Mouse (Mus musculus) regulatory T cell (primary cell): ENCODE results near the gene Col11a2.

Experiments used
- in situ Hi-C: fragments of 300-600 bp; cut with MboI, MseI; formaldehyde crosslinking; loops from one replicate; pipeline ENCODE4 v1.15.1; 2025; ENCODE audit warnings: high pct_unique_total_duplicates

Col11a2 gene

DNA sequence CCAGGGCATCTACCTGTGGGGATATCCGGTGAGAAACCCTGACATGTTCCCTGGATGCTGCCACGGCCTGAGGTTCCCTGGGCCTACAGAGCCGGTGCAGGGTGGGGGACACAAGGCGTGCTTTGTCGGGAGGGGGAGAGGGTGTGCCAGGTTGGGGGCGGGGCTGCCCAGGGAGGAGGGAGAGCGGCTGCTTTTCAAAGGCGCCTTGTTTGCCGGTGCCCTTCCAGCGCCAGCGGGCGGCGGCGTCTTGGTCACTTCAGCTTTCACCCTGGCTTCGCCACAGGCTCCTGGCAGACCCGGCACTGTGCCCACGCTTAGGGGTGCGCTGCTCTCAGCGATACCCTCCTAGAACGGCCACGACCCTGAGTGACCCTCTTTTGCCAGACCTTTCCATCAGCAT lies 797 bp upstream of the Col11a2 start:
- in situ Hi-C loops, result loop anchor here (10.0 to 25.0 kb wide), 2 partner anchors 606 to 799 kb away; partner anchors contain the start of genes Atf6b, Dxo, Fkbpl and Stk19

DNA sequence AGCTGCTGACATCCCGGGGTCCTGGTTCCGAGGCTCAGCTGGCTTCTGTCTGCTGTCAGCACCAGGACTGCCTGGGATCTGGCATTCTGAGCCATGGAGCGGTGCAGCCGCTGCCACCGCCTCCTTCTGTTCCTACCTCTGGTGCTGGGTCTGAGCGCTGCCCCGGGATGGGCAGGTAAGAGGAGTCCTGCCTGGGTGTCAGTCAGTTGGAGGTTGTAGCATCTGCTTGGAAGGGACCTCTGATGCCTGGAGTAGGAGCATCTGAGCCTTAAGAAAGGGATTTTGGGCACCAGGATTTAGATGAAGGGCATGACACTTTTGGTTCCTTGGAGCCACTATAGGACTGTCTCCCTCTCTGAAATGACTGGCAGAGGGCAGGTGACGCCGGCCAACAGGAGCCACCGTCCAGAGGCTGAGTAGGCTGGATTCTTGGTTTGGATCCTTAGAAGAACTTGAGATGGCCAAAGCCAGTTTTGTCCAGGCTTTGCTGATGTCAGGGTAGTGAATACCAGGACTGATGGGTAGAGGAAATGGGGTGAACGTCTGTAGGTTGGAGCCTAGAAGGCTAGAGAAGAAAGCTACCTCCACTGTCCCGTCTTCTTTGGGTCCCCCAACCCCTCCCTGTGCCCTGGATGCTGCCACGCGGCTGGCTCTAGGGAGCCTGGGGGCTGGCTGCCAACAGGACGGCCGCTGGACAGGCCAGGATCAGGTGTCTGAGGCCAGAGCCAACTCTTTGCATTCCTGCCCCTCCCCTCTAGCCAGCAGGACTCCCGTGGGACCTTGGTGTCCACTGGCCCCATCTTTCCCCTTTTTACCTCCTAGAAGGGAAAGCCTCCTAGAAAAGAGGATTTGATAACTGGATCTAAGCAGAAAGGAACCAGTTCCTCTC lies 569 bp downstream of the Col11a2 start:
- in situ Hi-C loops, result loop anchor here (10.0 to 25.0 kb wide), 2 partner anchors 605 to 797 kb away; partner anchors contain the start of genes Atf6b, Dxo, Fkbpl and Stk19

DNA sequence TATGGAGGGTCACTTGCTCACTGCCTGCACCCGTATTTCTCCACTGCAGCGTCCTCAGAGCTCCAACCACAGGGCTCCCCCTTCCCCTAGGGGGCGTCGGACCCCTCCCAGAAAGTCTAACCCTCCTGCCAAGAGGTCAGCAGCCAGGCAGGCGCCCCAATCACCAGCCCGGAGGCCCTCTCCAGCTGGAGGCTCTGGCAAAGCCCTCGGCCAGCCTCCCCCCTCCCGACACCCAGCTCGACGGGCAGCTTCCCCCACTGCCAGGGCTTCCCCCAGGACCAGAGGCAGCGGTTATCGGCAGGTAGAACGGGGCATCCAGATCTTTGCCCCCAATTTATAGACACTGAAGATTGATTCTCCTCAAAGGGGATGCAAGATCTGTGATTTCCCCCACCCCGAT lies 6.7 kb downstream of the Col11a2 start:
- in situ Hi-C loops, result loop anchor here (25.0 kb wide), 1 partner anchor 791 kb away; the partner anchor contains the start of genes Dxo and Stk19

DNA sequence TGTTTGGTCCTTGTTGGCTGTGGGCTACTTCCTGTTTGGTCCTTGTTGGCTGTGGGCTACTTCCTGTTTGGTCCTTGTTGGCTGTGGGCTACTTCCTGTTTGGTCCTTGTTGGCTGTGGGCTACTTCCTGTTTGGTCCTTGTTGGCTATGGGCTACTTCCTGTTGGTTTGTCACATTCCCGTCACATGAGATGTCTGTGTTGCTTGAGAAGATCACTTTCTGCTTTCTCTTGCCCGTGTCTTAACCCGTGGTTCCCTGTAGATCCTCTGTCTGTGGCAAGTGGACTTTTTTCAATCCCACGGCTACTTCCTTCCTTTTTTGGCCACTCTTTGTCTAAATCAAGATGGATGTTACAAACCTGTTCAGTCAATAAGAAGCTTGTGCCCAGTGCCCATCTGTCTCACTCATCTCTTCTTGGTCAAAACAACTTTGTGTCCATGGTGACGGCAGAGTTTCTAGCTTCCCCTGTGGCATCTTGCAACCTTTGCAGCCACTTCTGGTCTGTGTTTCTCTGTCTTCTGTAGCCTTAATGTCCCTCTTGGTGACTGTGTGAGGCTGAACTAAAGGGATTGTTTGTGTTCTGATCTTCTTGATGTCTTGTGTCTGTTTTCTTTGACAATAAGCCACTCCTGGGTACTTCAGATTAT lies 8.3 kb downstream of the Col11a2 start:
- in situ Hi-C loops, result loop anchor here (25.0 kb wide), 1 partner anchor 790 kb away; the partner anchor contains the start of genes Dxo and Stk19

DNA sequence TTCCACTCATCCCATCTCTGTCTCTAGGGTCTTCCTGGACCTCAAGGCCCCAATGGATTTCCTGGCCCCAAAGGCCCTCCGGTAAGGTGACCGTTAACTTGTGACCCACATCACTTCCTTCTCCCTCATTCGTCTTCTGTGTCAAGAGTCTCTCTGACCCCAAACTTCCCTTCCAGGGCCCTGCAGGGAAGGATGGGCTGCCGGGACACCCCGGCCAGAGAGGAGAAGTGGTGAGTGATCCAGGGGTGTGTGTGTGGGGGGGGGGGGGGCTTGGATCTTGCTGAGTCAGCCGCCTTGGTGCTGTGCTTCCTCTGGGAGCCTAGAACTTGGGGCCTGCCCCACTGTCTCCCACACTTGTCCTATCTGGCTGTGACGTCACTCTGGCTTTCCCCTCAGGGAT lies 18.0 kb downstream of the Col11a2 start:
- in situ Hi-C loops, result no loop called here

DNA sequence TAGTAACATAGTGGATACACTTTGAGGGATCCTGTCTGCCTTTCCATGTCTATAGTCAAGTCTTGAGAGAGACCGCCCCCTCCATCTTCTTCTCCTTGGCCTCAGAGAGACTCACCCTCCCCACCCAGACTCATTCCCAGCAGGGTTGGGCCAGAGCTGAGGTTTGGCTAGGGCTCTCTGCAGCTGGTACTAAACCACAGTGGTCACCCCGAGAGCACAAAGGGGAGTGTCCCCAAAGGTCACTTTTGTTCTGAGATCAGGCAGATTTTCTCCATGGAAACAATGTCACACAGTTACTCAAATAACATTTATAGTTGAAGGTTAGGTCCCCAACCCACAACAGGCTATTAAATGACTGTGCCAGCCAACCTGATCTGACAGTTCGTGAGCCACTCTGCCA lies 29.6 kb downstream of the Col11a2 start:
- in situ Hi-C loops, result no loop called here

DNA sequence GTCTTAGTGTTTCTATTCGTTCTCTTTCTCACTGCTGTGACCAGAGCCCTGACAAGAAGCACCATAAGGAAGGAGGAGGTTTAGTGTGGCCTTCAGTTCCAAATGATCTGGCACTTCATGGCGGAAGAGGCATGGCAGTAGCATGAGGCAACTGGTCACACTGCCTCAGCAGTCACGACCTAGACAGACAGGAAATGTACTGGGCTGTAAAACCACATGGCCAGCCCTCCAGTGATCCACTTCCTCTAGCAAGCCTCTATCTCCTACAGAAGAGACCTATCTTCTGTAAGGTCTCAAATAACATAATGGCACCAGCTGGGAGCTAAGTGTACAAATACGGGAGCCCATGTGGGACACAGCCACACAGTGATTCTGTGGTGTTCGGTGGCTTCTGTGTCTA lies 32.9 kb downstream of the Col11a2 start:
- in situ Hi-C loops, result no loop called here

DNA sequence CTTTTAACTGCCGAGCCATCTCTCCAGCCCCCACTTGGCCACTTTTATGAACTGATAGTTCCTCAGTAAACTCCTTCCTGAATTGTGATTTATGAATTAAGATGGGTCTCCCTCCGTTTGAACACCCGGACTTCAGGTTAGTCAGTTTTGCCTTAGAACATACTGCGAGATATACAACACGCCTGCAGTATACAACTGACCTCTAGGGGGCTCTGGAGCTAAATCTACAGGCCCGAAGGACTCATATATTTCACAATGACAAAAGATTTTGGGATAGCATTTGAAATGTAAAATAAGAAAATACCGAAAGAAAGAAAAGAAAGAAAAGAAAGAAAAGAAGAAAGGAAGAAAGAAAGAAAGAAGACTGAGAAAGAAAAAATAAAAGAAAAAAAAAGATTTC lies 36.0 kb downstream of the Col11a2 start:
- in situ Hi-C loops, result no loop called here

DNA sequence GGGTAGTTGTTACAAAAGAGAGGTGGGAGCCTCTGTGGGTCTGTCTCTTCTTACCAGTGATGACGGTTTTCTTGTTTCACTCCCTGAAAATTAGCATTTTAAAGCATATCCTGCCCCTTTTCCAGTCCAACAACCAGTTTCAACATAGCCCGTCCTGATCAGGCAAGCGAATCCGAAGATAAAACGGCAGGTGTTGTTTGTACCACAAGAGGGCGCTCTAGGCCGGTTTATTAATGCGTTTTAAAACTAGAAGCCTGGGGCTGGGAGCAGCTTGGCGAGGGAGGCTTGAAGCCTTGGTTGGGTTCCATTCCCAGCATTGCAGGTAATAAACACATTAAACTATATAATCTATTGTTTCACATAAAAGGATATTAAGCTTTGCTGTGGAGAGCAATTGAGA lies 38.3 kb downstream of the Col11a2 start:
- in situ Hi-C loops, result no loop called here

DNA sequence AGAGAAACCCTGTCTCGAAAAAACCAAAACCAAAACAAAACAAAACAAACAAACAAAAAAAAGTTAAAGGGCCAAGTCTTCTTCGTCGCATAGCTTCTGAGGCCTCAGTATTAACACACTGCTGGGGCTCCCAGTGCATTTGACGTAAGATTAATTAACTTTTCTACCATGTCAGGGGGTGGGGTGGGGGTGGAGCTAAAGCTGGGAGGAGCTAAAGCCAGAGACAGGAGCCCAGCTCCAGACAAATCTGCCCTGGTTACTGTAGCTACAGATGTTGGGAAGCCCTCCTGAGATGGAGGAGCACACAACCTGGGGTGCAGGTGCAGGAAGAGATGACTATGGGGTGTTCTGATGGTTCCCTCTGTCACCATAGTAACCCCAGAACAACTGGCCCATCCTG lies 38.9 kb downstream of the Col11a2 start:
- in situ Hi-C loops, result no loop called here

DNA sequence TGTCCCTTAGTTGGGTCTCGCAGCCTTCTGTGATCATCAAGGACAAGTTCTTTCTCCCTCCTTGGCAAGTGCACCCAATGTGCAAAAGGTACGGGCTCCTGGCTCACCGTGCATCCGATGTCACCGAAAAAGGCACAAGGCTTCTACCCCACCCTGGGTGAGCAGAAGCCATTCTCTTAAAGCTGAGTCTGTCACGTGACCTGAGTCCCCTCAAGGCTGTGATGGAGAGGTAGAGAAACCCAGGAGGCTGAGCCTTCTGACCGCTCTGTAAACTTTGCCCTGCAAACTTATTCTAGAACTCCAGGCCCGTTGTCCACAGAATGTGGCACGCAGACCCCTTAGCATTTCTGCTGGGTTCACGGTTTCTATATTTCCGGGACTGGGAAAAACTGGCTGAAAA lies 39.8 kb downstream of the Col11a2 start:
- in situ Hi-C loops, result no loop called here

DNA sequence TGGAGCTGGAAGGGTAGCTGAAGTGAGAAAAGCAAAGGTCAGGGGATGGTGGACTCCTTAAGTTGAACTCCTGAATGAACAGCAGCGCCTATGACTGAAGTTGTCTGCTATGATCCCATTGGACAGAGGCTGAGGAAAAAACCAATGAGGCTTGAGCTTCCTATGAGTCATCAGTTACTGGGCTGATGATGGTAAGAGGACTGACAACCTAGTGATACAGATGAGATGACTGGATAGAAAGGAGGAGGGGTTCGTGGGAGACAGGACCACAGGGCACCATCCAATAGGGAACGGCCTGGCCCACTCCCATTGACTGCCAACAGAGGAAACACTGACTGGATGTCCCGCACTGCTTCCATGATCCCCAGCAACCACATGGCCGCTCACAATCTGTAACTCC lies 40.4 kb downstream of the Col11a2 start:
- in situ Hi-C loops, result no loop called here

DNA sequence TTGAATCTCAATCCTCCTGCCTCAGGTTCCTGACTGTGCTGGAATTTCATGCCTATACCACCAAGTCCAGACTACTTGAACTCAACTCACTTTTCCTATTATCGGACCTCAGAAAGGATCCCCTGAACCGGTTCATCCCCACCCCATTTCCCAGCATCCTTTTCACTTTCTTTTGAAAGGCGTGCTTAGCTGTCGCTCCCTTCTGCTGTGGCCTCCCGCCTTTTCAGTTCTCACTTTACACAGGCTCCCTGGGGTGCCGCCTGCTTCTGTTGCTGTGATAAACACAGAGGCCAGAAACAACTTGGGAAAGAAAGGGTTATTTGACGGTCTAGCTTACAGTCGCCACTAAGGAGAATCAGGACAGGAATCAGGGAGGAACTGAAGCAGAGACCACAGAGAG lies 43.9 kb downstream of the Col11a2 start:
- in situ Hi-C loops, result no loop called here

DNA sequence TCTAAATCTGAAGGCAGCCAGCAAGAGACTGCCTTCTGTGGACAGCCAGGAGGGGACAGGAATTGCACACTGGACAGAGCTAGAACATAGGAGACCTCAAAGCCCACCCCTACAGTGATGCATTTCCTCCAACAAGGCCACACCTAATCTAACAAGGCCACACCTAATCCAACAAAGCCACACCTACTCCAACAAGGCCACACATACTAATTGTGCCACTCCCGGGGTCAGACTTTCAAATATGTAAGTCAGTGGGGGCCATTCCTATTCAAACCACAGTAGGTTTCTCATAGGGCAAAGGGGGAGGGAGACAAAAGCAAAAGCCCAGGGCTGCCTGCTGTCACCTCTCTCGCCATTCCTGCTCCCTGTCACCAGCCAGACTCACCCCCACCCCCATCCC lies 48.1 kb downstream of the Col11a2 start:
- in situ Hi-C loops, result no loop called here

DNA sequence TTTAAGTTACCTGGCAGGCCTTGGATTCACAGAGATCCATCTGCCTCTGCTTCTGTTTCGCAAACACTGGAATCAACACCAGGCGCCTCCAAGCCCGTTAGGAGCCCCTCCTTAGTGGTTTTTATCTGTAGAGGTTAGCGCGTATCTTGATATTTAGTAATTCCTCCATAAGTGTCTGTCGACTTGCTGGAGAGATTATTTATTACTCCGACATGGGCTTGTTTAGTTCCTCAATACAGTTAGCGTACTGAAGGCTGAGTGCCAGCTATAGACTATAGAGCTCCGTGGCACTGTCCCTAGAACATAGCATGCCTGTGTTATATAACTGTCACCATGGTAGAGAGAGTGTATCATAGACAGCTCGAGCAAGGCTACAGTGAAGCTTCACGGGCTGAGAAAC lies 48.9 kb downstream of the Col11a2 start:
- in situ Hi-C loops, result no loop called here

DNA sequence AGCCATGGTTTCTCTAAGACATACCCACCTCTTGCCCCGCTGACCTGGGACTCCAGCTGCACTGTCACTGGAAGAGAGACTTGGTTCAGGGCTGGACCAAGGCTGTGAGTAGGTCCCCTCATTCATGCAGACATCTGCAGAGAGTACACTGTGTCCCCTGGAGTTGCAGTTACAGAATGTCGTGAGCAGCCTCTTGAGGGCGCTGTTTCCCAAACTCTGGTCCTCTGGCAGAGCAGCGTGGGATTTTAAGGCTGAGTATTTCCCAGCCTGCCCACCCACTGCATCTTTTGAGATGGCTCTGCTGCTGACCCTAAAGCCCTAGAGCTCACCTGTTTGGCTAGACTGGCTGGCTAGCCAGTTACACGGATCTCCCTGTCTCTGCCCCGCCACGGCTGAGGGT lies 51.7 kb downstream of the Col11a2 start:
- in situ Hi-C loops, result loop anchor here (5.0 kb wide), 1 partner anchor 76 kb away; no protein-coding TSS in a partner anchor

DNA sequence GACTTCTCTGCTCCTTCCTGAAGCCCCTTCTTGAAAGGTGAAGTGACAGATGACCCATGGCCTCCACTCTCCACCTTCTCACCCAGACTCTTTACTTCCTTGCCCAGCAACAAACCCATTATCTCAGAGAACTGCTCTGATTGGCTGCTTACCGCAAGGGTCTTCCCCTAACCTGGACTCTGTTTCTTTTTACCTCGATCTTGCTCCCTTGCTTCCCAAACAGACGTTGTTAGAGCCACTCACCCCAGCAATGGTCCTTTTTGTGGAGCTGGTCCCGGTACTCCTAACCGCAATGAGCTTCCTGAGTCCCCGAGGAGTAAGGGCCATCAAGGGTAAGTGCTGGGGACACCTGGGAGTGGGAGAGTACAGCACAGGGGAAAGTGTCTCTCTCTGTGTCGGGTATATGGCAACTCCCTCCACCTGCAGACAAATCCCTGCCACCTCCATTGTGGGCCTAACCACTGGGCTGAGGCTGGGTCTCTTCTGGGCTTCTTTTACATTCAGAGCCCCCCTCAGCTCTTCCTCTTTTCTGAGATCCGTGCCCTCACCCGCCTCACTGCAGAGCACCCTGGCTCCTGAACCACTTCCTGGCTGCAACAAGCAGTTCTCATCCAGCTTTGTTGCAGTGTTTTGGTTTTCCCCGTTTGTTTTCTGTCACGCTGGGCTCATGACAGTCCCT lies 53.1 kb downstream of the Col11a2 start, which contains the start of gene H2-Oa:
Gene H2-Oa (plus strand): TSS at position 144 of the 679 bp plus-strand sequence.
- in situ Hi-C loops, result loop anchor here (5.0 kb wide), 1 partner anchor 75 kb away; no protein-coding TSS in a partner anchor

DNA sequence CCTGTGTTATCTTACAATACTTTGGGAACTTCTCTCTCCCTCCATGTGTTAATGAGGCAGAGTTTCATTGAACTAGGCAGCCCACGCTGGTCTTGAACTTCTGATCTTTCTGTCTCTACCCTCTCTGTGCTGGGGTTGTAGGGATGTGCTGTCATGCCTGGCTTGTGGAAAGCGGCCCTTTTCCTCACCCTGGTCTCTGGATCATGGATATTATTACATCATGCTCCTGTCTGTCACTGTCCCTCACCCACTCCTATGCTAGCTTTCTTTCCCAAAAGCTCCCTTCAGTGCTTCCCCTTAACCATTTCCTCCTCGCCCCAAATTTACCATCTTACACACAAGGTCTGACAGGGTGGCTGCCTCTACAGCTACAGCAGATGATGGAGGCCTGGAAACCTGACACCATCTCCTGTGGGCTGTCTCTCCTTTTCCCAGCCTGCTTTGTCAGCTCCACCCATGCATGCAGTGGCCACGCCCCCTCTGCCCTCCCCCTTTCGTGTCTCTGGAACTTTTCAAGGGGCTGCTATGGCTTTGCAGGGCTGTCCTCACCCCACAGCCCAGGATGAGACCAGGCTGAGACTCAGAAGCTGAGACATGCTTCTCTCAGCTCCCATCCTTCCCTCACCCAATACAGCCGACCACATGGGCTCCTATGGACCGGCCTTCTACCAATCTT lies 54.1 kb downstream of the Col11a2 start:
- in situ Hi-C loops, result loop anchor here (5.0 kb wide), 1 partner anchor 74 kb away; no protein-coding TSS in a partner anchor

DNA sequence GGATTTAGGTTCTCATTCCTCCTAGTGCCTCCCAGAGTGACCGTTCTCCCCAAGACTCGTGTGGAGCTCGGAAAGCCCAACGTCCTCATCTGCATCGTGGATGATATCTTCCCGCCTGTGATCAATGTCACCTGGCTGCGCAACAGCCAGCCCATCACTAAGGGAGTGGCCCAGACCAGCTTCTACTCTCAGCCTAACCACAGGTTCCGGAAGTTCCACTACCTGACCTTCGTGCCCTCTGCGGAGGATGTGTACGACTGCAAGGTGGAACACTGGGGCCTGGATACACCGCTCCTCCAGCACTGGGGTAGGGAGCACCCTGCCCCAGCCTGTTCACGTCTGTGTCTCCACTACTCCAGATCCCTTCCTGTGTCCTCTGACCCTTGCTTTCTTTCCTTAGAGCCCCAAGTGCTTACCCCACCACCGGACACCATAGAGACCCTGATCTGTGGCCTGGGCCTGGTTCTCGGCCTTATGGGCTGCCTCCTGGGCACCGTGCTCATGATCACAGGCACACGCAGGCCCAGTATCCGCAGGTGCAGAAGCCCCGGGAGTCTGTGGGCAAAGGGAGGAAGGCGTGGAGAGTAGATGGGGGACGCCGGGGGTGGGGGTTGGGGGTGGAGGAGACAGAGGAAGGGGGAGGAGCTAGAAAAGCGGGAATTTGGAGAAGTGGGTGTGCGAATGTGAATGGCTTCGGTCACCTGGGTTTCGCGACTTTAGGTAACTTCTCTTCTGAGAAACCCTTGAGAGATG lies 55.2 kb downstream of the Col11a2 start:
- in situ Hi-C loops, result loop anchor here (5.0 kb wide), 1 partner anchor 73 kb away; no protein-coding TSS in a partner anchor

DNA sequence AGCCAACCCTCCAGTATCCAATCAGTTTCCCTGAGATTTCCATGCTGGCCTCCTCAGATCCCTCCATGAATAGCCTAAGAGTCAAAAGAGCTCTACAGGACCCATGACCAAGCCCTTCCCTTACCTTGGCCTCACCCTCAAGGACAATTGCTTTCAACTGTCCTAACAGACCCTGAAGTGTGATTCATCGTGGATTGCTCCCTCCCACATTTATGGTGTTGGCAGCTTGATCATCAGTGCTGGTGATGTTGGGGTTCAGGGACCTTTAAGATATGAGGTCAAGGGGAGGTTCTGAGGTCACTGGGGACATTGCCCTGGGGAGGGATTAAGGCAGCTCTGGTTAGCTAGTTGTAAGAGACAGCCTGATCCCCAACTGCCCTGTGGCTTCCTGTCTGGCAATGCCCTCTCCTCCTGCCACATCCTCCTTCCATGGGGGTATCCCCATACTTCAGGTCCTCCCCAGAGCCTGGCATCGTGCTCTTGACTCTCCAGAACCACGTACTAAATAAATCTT lies 57.3 kb downstream of the Col11a2 start:
- in situ Hi-C loops, result no loop called here
